Mouse (Mus musculus) limb, embryonic 14.5 days (tissue): Measurements from ENCODE around the gene Tmem74b. TPM values are rescaled to one million over a fixed set of nuclear protein-coding genes. Genes with fewer than 3 reads are reported as not detected.

Source experiments
- ATAC-seq: fragments of 200-750 bp; cut with Nextera tagmentation; 2 replicates; pipeline ENCODE4 v1.8.0; 2017; ENCODE audit warnings: low read depth, moderate number of reproducible peaks, moderate TSS enrichment; ENCODE audit not compliant: low FRiP score
- DNase-seq: peaks from one replicate; pipeline ENCODE4 v3.0.0-alpha.2; 2015; ENCODE audit warnings: low spot score
- H3K27ac ChIP-seq: fragments of 300-500 bp; sonication (generic); replicated peaks from 2 replicates; pipeline ENCODE4 v1.5.1; 2014; ENCODE audit warnings: low read depth, mild to moderate bottlenecking, low read length, moderate library complexity, mixed read lengths
- H3K27me3 ChIP-seq: fragments of 300-500 bp; sonication (generic); 2 replicates; pipeline ENCODE4 v1.6.1; 2014; ENCODE audit warnings: low read length, mixed read lengths; ENCODE audit not compliant: control insufficient read depth, insufficient read depth
- H3K36me3 ChIP-seq: fragments of 300-500 bp; sonication (generic); 2 replicates; pipeline ENCODE4 v1.6.1; 2014; ENCODE audit warnings: mild to moderate bottlenecking, low read length, moderate library complexity, mixed read lengths; ENCODE audit not compliant: control insufficient read depth, insufficient read depth
- H3K4me1 ChIP-seq: fragments of 300-500 bp; sonication (generic); 2 replicates; pipeline ENCODE4 v1.6.1; 2014; ENCODE audit warnings: antibody characterized with exemption, low read length, mixed read lengths; ENCODE audit not compliant: control insufficient read depth, insufficient read depth
- H3K4me2 ChIP-seq: fragments of 300-500 bp; sonication (generic); replicated peaks from 2 replicates; pipeline ENCODE4 v1.6.1; 2014; ENCODE audit warnings: low read depth, mild to moderate bottlenecking, low read length, moderate library complexity; ENCODE audit not compliant: severe bottlenecking
- H3K4me3 ChIP-seq: fragments of 300-500 bp; sonication (generic); replicated peaks from 2 replicates; pipeline ENCODE4 v1.5.1; 2014; ENCODE audit warnings: low read length
- H3K9ac ChIP-seq: fragments of 300-500 bp; sonication (generic); 2 replicates; pipeline ENCODE4 v1.6.1; 2014; ENCODE audit warnings: mild to moderate bottlenecking, low read depth, low read length, moderate library complexity; ENCODE audit not compliant: severe bottlenecking
- H3K9me3 ChIP-seq: fragments of 300-500 bp; sonication (generic); 2 replicates; pipeline ENCODE4 v1.6.1; 2016; ENCODE audit warnings: low read length; ENCODE audit not compliant: control insufficient read depth
- POLR2A ChIP-seq: fragments of 200-500 bp; IDR thresholded peaks from 2 replicates; pipeline ENCODE4 v1.8.0; 2012; ENCODE audit warnings: inconsistent platforms, mild to moderate bottlenecking, moderate library complexity, borderline replicate concordance; ENCODE audit not compliant: insufficient read depth, insufficient read length; ENCODE audit errors: extremely low read depth
- WGBS: fragments of 180-500 bp; shearing (Covaris S2); extraction: QIAGEN DNeasy Blood & Tissue Kit; methylation state at CpG from one replicate; pipeline ENCODE4 v1.1.7; 2014; 5-methylcytosine and 5-hydroxymethylcytosine counted together
- polyA plus RNA-seq, 2 experiments: library from polyadenylated mRNA; depleted of rRNA in 1 of 2; stranded (reverse) in 1 of 2; unstranded in 1 of 2; fragments of >200 nt; fragmentation: Nextera tagmentation in 1 of 2; extraction: Ambion mirVana in 1 of 2; gene quantifications; 2 replicates each; pipeline versions ENCODE4 v1.2.1 to v1.2.3; 2012 to 2014

Tmem74b gene
- polyA plus RNA-seq, 2 experiments, result 2.5 to 2.7 TPM

DNA sequence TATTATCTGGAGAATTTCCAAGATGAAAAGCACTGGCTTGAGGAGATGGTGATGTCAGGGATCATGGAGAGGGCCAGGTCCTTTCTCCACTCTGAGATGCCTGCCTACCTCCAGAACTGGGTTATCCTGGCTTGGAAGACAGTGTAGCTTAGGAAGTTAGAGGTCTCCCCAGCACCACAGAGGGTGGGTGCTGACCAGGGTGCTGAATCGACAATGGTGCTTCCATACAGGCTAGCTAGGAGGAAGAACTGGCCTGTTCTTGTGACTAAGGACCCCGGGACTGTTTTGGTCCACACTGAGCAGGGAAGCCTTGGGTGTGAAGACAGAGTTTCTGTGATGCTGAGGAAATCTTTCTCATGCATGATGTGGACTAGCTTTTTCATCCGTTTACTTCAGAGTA is 10.8 kb downstream of the Tmem74b start:
- Histone ChIP-seq H3K9ac (no peak overlapping the region), H3K27ac (no peak overlapping the region), H3K4me2 (no peak overlapping the region), H3K9me3 (no peaks in the 10 kb centered on the region), H3K27me3 (no peaks in the 10 kb centered on the region), H3K4me3 (no peak overlapping the region), H3K36me3 (peaks cover 11% of the 10 kb centered on the region), H3K4me1 (no peaks in the 10 kb centered on the region)
- DNase-seq (peak; percentile 56), ATAC-seq (no peak)
- TF ChIP-seq POLR2A, result no peak
- 42% methylated on average over 3 of the region's 3 CpGs for WGBS

- Histone ChIP-seq H3K27me3 (no peaks in the 10 kb centered on the region), H3K4me1 (no peaks in the 10 kb centered on the region), H3K36me3 (peaks cover 37% of the 10 kb centered on the region), H3K9me3 (no peaks in the 10 kb centered on the region), H3K27ac (no peak overlapping the region), H3K9ac (no peak overlapping the region), H3K4me2 (no peak overlapping the region), H3K4me3 (no peak overlapping the region)
- WGBS, result 89% methylated on average over 4 of the region's 4 CpGs
- DNase-seq (no peak), ATAC-seq (no peak)
- no peak for TF ChIP-seq POLR2A
Observed at GRCm38 (mm10) chr2:151715526-151715925, 13.7 kb downstream of the Tmem74b start.

DNA sequence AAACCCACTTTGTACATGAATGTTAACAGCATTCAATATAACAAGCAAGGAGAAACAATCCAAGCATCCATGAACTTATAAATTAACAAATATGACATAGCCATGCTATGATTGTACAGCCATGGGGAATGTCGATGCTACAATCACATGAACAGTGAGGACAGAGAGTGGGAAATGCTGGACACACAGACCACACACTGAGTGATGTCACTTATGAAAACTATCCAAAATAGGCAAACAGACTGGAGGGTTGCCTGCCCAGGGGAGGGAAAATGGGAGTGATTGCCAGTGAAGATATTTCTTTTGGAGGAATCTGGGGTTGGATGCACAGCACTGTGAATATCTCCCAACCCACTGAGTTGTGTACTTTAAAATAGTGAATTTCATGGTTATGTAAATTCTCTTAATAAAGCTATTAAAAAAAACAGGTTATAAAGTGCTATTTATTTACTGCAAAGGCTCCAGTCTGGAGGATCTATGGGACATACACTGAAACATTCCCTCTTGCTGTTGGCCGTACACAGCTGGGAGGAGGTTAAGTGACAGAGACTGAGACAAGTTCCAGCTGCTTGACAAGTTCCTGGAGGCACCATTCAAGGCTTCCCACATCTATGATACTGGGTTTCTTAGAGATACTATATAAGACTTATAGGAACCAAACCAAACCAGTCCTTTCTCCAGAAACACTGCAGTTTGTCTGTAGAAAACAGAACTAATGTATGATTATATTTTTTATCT is 14.7 kb downstream of the Tmem74b start:
- H3K4me1 ChIP-seq, result no peaks in the 10 kb centered on the region
- no peak overlapping the region for H3K9ac ChIP-seq
- ATAC-seq (no peak), DNase-seq (no peak)
- H3K9me3 ChIP-seq, result no peaks in the 10 kb centered on the region
- no peak overlapping the region for H3K27ac ChIP-seq
- 85% methylated on average over 2 of the region's 2 CpGs for WGBS
- H3K4me3 ChIP-seq, result no peak overlapping the region
- no peak overlapping the region for H3K4me2 ChIP-seq
- peaks cover 44% of the 10 kb centered on the region for H3K36me3 ChIP-seq
- H3K27me3 ChIP-seq, result no peaks in the 10 kb centered on the region
- TF ChIP-seq POLR2A, result no peak

DNA sequence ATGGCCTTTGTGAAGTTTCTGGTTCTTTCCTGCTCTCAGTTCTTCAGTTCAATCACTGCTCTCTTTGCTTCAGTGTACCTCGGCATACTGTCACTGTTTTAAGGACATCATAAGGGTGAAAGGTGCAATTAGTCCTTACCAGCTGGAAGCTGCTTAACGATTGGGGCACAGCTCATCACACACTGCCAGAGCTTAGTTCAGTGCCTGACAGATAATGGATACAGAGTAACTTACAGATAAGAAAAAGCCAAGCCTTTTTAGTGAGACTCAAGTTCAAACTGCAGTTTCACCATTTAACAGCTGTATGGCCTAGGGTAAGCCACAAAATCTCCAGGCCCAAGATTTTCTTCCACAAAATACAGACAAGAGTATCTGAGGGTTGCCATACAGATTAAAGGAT is 22.3 kb downstream of the Tmem74b start:
- no peak for ATAC-seq
- no peaks in the 10 kb centered on the region for H3K27me3 ChIP-seq
- H3K4me2 ChIP-seq, result no peak overlapping the region
- WGBS, result 82% methylated on average over 2 of the region's 2 CpGs
- no peak overlapping the region for H3K4me3 ChIP-seq
- H3K27ac ChIP-seq, result no peak overlapping the region
- no peak overlapping the region for H3K9ac ChIP-seq
- DNase-seq, result no peak
- H3K9me3 ChIP-seq, result no peaks in the 10 kb centered on the region
- no peaks in the 10 kb centered on the region for H3K4me1 ChIP-seq
- no peak for TF ChIP-seq POLR2A
- H3K36me3 ChIP-seq, result peaks cover 77% of the 10 kb centered on the region

DNA sequence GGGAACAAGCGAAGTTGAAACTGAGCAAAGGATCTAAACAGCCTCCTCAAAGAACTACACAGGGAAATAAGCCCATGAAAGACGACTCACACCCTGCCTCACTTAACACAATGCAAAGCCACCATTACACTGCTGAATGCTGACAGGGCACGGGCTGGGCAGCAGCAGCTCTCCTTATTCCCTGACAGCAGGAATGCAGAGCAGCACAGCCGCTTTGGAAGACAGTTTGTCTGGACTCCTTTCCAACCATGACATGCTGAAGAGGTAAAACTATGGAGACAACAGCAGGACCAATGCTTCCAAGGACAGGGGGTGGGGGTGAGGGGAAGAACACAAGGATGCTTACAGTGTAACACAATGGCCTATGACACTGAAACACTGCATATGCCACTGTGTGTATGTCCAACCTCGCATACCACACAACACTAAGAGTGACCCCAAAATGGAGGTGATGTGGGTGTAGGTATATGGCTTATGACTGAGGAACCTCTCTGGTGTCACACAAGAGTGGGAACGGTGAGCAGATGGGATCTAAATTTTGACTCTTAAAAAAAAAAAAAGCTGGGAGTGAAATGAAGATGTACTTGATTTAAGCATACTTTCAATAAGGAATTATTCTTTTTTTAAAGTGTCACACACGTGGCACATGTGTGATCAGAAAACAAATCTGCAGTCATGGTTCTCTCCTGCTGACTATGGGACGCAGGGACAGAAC is 31.5 kb downstream of the Tmem74b start:
- peaks cover 41% of the 10 kb centered on the region for H3K36me3 ChIP-seq
- H3K4me2 ChIP-seq, result no peak overlapping the region
- no peak overlapping the region for H3K4me3 ChIP-seq
- DNase-seq (no peak), ATAC-seq (no peak)
- H3K27me3 ChIP-seq, result no peaks in the 10 kb centered on the region
- no peak overlapping the region for H3K9ac ChIP-seq
- WGBS, result 90% methylated on average over 8 of the region's 8 CpGs
- no peak overlapping the region for H3K27ac ChIP-seq
- H3K9me3 ChIP-seq, result no peaks in the 10 kb centered on the region
- H3K4me1 ChIP-seq, result no peaks in the 10 kb centered on the region
- TF ChIP-seq POLR2A, result no peak
